Mouse (Mus musculus) common myeloid progenitor, adult 5-6 weeks (primary cell): Measurements from ENCODE around the gene Hist2h2ac. TPM values are rescaled to one million over a fixed set of nuclear protein-coding genes. Genes with fewer than 3 reads are reported as not detected.

Source experiments
- ATAC-seq: replicated peaks from 2 replicates; pipeline ENCODE4 v1.8.0; 2016; ENCODE audit warnings: low read depth, mild to moderate bottlenecking, moderate TSS enrichment, inconsistent platforms; ENCODE audit not compliant: poor library complexity, severe bottlenecking
- total RNA-seq: library from RNA; stranded (forward); fragments of 200-1000, 187-1606 nt; gene quantifications from 2 replicates; pipeline ENCODE4 v1.2.3, GENCODE M21; 2017

Hist2h2ac gene
- total RNA-seq, 1 experiment from 2014 or later = 2,638 TPM

GRCm38 (mm10) chr3:96250890-96251289 is 30.2 kb upstream of the Hist2h2ac start:
- ATAC-seq = no peak

- no peak for ATAC-seq
These were observed 28.3 kb upstream of the Hist2h2ac start for GRCm38 (mm10) chr3:96249034-96249345.

GRCm38 (mm10) chr3:96248141-96249033 is 27.7 kb upstream of the Hist2h2ac start:
- no peak for ATAC-seq

GRCm38 (mm10) chr3:96247356-96248140 is 26.9 kb upstream of the Hist2h2ac start:
- no peak for ATAC-seq

GRCm38 (mm10) chr3:96246427-96246856 is 25.8 kb upstream of the Hist2h2ac start, which contains the start of gene Hist2h3c1:
Gene Hist2h3c1 (plus strand): TSS chr3:96246685.
- peak; percentile 64 for ATAC-seq

DNA sequence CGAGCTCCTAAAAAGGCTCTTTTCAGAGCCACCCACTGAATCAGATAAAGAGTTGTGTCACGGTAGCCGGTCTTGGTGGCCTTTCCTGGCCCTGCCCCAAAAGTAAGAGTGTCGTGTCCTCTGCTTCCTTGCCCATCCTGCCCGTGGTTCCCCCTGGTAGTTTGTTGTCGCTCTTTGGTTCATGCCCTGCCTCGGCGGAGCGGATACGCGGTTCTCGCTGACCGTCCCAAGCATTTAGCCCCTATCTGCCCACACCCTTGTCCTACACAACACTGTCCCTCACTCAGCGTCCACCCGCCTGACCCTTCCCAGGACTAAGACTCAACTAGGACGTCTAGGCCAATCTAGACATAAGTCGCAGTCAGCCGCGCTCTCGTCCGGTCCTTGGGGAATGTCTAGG is 25.3 kb upstream of the Hist2h2ac start:
- peak; percentile 46 for ATAC-seq

DNA sequence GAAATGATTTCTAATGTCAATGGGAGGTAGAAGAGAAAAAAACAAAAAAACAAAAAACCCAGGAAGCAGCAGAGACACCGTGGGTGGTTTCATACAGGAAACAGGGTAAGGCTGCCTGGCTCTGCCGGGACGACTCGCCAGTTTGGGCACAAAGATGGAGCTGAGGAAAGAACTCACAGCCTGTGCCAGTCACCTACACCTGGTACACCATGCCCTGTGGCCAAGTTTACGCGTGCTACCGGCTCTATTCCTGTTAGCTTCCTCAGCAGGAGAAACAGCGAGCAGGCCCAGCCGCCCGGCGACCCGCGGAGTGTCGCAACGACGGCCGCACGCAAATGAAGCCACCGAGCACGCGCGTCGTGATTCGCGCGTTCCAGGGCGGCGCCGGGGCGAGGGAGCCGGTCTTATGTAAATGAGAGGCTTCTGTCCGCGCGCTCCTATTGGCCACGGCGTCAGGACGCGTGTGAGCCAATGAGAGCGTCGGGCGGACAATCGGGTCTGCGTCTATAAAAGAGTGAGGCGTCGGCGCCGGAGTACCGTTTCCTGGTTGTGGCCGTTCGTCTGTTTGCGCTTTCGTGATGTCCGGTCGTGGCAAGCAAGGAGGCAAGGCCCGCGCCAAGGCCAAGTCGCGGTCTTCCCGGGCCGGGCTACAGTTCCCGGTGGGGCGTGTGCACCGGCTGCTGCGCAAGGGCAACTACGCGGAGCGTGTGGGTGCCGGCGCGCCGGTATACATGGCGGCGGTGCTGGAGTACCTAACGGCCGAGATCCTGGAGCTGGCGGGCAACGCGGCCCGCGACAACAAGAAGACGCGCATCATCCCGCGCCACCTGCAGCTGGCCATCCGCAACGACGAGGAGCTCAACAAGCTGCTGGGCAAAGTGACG is 24.6 kb upstream of the Hist2h2ac start, which contains the start of gene Hist2h2aa1:
Hist2h2aa1 (plus strand) TSS at position 495 of the 884 bp plus-strand sequence.
- ATAC-seq = peak; percentile 71

- no peak for ATAC-seq
These were observed 23.4 kb upstream of the Hist2h2ac start for GRCm38 (mm10) chr3:96243921-96244572.

- no peak for ATAC-seq
These were observed 20.1 kb upstream of the Hist2h2ac start for GRCm38 (mm10) chr3:96240799-96241197.

- ATAC-seq = peak; percentile 64
These were observed 19.5 kb upstream of the Hist2h2ac start, which contains the start of gene Hist2h2aa2 for GRCm38 (mm10) chr3:96239949-96240798. Gene Hist2h2aa2 (minus strand): TSS chr3:96240276.

DNA sequence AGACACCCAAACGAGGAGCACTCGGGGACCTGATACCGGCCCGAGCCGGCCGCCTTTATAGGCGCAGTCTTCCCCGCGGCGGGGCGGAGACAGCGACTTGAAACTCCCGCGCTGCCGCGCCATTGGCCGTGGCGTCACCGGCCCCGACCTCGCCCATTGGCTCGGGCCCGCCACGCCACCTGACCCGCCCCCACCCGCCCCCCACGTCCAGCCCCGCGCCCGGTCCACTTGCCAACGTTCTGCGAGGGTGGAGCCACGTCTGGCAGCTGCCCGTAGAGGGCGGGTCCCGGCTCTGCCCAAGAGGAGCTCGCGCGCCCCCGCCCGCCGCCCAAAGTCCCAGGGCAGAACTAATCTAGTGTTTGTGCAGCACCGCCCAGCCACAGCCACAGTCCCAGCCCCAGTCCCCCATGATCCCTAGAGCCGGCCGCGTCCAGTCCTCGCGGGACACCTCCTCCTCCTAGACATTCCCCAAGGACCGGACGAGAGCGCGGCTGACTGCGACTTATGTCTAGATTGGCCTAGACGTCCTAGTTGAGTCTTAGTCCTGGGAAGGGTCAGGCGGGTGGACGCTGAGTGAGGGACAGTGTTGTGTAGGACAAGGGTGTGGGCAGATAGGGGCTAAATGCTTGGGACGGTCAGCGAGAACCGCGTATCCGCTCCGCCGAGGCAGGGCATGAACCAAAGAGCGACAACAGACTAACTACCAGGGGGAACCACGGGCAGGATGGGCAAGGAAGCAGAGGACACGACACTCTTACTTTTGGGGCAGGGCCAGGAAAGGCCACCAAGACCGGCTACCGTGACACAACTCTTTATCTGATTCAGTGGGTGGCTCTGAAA is 18.5 kb upstream of the Hist2h2ac start, which contains the start of gene Hist2h3c2:
Hist2h3c2 (minus strand) TSS at position 174 of the 840 bp plus-strand sequence.
- ATAC-seq = peak; percentile 65

GRCm38 (mm10) chr3:96237904-96238511 is 17.3 kb upstream of the Hist2h2ac start:
- ATAC-seq = no peak

DNA sequence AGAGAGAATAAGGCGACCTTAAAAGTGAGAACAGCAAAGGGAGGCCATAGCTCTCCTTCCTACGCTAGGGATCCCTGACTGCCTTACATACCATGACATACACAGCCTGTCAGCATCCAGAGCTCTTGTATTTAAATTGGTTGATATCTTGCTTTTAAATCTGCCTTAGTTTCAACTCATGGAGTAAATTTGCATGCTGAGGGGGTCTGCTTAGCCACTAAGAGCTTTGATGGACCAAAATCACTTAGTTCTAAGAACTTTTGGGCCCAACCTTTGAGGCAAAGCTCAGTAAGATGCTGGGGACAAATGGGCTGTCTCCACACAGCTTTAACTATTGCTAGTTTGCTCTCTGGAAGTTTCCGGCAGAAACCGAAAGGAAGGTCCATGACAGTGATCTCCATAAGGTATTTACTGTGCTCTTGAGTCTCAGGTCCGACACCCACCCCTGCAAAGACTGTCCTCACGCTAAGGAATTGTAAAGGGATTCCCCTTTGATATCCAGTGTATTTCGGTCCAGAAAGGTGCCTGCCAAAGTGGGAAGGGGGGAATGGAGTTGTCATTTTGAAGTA is 16.7 kb upstream of the Hist2h2ac start:
- ATAC-seq = no peak

GRCm38 (mm10) chr3:96236834-96237334 is 16.2 kb upstream of the Hist2h2ac start:
- ATAC-seq = no peak

DNA sequence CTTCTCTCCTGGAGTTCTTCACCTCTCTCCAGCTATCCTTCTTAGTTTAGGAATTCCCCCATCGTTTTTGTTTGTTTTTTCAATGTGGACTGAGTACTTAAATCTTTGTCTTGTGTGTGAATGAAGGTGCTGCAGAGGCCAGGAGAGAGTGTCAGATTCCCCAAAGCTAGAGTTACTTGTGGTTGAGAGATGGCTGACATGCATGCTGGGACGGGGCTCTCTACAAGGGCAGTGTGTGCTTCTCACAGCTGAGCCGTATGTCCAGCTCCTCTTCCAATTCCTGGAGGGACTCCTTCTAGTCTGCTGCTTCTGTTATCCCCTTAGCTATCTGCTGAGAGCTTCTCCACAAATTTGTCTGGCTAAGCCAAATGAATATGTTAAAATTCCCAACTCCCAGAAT is 15.2 kb upstream of the Hist2h2ac start:
- no peak for ATAC-seq

DNA sequence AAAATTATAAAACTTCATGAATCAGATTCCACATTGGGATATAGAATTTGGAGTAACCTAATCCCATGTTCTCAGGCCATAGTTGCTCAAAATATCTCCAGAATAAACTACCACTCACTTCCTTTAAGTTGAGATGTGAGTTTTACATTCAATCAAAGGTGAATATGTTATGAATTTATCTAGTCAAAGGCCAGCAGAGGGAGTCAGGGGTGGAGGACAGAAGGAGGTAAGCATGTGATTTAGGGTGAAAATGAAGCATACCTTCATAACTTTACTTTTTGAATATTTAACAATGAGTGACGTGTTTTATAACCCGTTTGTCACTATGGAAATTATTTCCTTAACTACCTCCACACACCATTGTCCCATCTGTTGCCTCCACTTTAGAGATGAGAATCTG is 14.2 kb upstream of the Hist2h2ac start:
- ATAC-seq = no peak

DNA sequence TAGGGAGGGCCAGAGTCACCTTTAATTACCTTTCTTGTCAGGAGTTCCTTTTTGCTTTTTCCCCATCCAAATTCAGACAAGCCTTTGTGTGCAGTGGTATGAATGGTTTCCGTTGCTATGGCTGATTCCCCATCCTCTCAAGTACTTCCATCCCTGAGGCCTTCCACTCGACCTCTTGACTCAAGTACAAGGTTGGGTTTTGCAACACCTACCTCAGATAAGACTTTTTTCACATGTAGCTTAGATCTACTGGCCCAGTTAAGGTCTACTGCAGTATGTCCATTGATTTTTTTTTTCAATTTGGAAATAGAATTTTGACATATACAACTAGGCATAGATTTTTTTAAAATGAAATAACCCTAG is 11.1 kb upstream of the Hist2h2ac start:
- no peak for ATAC-seq
